Mouse (Mus musculus) bone marrow macrophage, adult 2 months (primary cell): ENCODE results near the gene Hnf1a.

Source experiments
- CTCF ChIP-seq: IDR thresholded peaks from 2 replicates; pipeline ENCODE4 v1.5.1; 2012; ENCODE audit warnings: low read depth, mild to moderate bottlenecking, low read length, moderate library complexity
- POLR2A ChIP-seq: IDR thresholded peaks from 2 replicates; pipeline ENCODE4 v1.6.1; 2012; ENCODE audit warnings: mild to moderate bottlenecking, low read depth, low read length, borderline replicate concordance

- no peak for TF ChIP-seq POLR2A
- no peak for TF ChIP-seq CTCF
Measured at GRCm38 (mm10) chr5:114970824-114971227, at the start of gene Hnf1a.
